Mouse (Mus musculus) erythroblast, embryonic 14.5 days (primary cell): Measurements from ENCODE around the gene Fars2. TPM values are rescaled to one million over a fixed set of nuclear protein-coding genes. Genes with fewer than 3 reads are reported as not detected.
A peak's percentile ranks its signal among the peaks of the same experiment; 100 is the strongest.
"Not testable (repeated sequence)": the region's sequence is repeated elsewhere in the genome, so short reads cannot be mapped to it uniquely, and the experiment has no call there.

Experiments used
- H3K27me3 ChIP-seq: 2 replicates; pipeline ENCODE4 v1.6.1; 2012; ENCODE audit warnings: inconsistent platforms; ENCODE audit not compliant: control insufficient read depth
- H3K36me3 ChIP-seq: 2 replicates; pipeline ENCODE4 v1.6.1; 2012; ENCODE audit warnings: mild to moderate bottlenecking, inconsistent platforms; ENCODE audit not compliant: control insufficient read depth
- H3K4me1 ChIP-seq: 2 replicates; pipeline ENCODE4 v1.6.1; 2012; ENCODE audit warnings: inconsistent platforms; ENCODE audit not compliant: control insufficient read depth
- H3K4me3 ChIP-seq: replicated peaks from 2 replicates; pipeline ENCODE3; 2012; ENCODE audit warnings: moderate library complexity, mild to moderate bottlenecking, inconsistent platforms
- H3K9me3 ChIP-seq: 2 replicates; pipeline ENCODE4 v1.6.1; 2012; ENCODE audit warnings: low read length, inconsistent platforms, mixed read lengths; ENCODE audit not compliant: control insufficient read depth
- GATA1 ChIP-seq: IDR thresholded peaks from 2 replicates; pipeline ENCODE4 v1.6.1; 2012; ENCODE audit warnings: low read length, inconsistent platforms, mixed read lengths
- TAL1 ChIP-seq: IDR thresholded peaks from 3 replicates; pipeline ENCODE4 v1.6.1; 2012; ENCODE audit warnings: low read length, inconsistent platforms, mixed read lengths
- polyA plus RNA-seq: library from polyadenylated mRNA; stranded (reverse); fragments of >175 nt; gene quantifications from 2 replicates; pipeline ENCODE4 v1.2.3, GENCODE M21; 2012

The Fars2 gene
- polyA plus RNA-seq, 1 experiment = 7.4 TPM

GRCm38 (mm10) chr13:36163411-36163810 lies 46.2 kb downstream of the Fars2 start:
- H3K4me1 ChIP-seq = peaks cover 5% of the 10 kb centered on the region
- H3K9me3 ChIP-seq = no peaks in the 10 kb centered on the region

GRCm38 (mm10) chr13:36163898-36164297 lies 46.7 kb downstream of the Fars2 start:
- TF ChIP-seq TAL1 = no peak
- no peak for TF ChIP-seq GATA1
- H3K4me1 ChIP-seq = peaks cover 5% of the 10 kb centered on the region

More at GRCm38 (mm10) chr13:36163411-36163810, 46.2 kb downstream of the Fars2 start:
- Histone ChIP-seq H3K36me3 (peaks cover 3% of the 10 kb centered on the region), H3K4me3 (no peak overlapping the region), H3K27me3 (no peaks in the 10 kb centered on the region)
- TF ChIP-seq GATA1 (no peak), TAL1 (no peak)

GRCm38 (mm10) chr13:36172981-36173380 lies 55.8 kb downstream of the Fars2 start:
- H3K27me3 ChIP-seq, H3K9me3 ChIP-seq, H3K4me3 ChIP-seq, H3K36me3 ChIP-seq: not testable (repeated sequence)
- peaks cover 17% of the 10 kb centered on the region for H3K4me1 ChIP-seq

More at GRCm38 (mm10) chr13:36163898-36164297, 46.7 kb downstream of the Fars2 start:
- Histone ChIP-seq H3K27me3 (no peaks in the 10 kb centered on the region), H3K9me3 (no peaks in the 10 kb centered on the region), H3K36me3 (peaks cover 3% of the 10 kb centered on the region), H3K4me3 (no peak overlapping the region)

GRCm38 (mm10) chr13:36174101-36174500 lies 56.9 kb downstream of the Fars2 start:
- Histone ChIP-seq H3K4me3 (no peak overlapping the region), H3K27me3 (no peaks in the 10 kb centered on the region), H3K4me1 (peaks cover 17% of the 10 kb centered on the region), H3K36me3 (no peaks in the 10 kb centered on the region), H3K9me3 (no peaks in the 10 kb centered on the region)
- no peak for TF ChIP-seq TAL1
- TF ChIP-seq GATA1 = no peak

- H3K9me3 ChIP-seq = no peaks in the 10 kb centered on the region
- H3K4me1 ChIP-seq = peaks cover 17% of the 10 kb centered on the region
- H3K4me3 ChIP-seq = no peak overlapping the region
- no peak for TF ChIP-seq TAL1
- TF ChIP-seq GATA1 = no peak
- no peaks in the 10 kb centered on the region for H3K27me3 ChIP-seq
- H3K36me3 ChIP-seq = no peaks in the 10 kb centered on the region
Measured at GRCm38 (mm10) chr13:36174772-36175171, 57.6 kb downstream of the Fars2 start.

GRCm38 (mm10) chr13:36181231-36181630 lies 64.0 kb downstream of the Fars2 start:
- Histone ChIP-seq H3K4me3 (no peak overlapping the region), H3K9me3 (no peaks in the 10 kb centered on the region), H3K4me1 (no peaks in the 10 kb centered on the region; the same call in 1 of the 2 replicates), H3K27me3 (no peaks in the 10 kb centered on the region), H3K36me3 (no peaks in the 10 kb centered on the region)
- TF ChIP-seq TAL1 = no peak
- TF ChIP-seq GATA1 = no peak

GRCm38 (mm10) chr13:36190577-36190976 lies 73.4 kb downstream of the Fars2 start:
- Histone ChIP-seq H3K4me3 (peak overlapping the region; percentile 12), H3K4me1 (peaks cover 14% of the 10 kb centered on the region), H3K36me3 (no peaks in the 10 kb centered on the region), H3K27me3 (no peaks in the 10 kb centered on the region), H3K9me3 (no peaks in the 10 kb centered on the region)
- TF ChIP-seq TAL1 = no peak
- no peak for TF ChIP-seq GATA1

- H3K36me3 ChIP-seq = no peaks in the 10 kb centered on the region
- peaks cover 23% of the 10 kb centered on the region for H3K4me1 ChIP-seq
- TF ChIP-seq GATA1 = no peak
- H3K9me3 ChIP-seq = no peaks in the 10 kb centered on the region
- H3K27me3 ChIP-seq = no peaks in the 10 kb centered on the region
- no peak overlapping the region for H3K4me3 ChIP-seq
Measured at GRCm38 (mm10) chr13:36193484-36194113, 76.4 kb downstream of the Fars2 start.

- no peaks in the 10 kb centered on the region for H3K9me3 ChIP-seq
- no peak overlapping the region for H3K4me3 ChIP-seq
- TF ChIP-seq GATA1 (no peak), TAL1 (no peak)
- H3K4me1 ChIP-seq = peaks cover 62% of the 10 kb centered on the region
- H3K27me3 ChIP-seq = no peaks in the 10 kb centered on the region
- H3K36me3 ChIP-seq = peaks cover 2% of the 10 kb centered on the region; the same call in 1 of the 2 replicates
Measured at GRCm38 (mm10) chr13:36199288-36199687, 82.1 kb downstream of the Fars2 start.

GRCm38 (mm10) chr13:36200453-36200852 lies 83.2 kb downstream of the Fars2 start:
- no peaks in the 10 kb centered on the region for H3K9me3 ChIP-seq
- H3K4me1 ChIP-seq = peaks cover 73% of the 10 kb centered on the region
- TF ChIP-seq TAL1 = no peak
- TF ChIP-seq GATA1 = no peak
- peaks cover 13% of the 10 kb centered on the region for H3K36me3 ChIP-seq
- no peaks in the 10 kb centered on the region for H3K27me3 ChIP-seq
- H3K4me3 ChIP-seq = no peak overlapping the region
